Mouse (Mus musculus) thymus, postnatal 36 days (tissue): ENCODE measurements around the gene Azi2.

Experiments used
- DNase-seq, 2 experiments: peaks; one replicate each; pipeline ENCODE4 v3.0.0; 2022; ENCODE audit warnings: mixed read lengths in 2 of 2

The Azi2 gene

DNA sequence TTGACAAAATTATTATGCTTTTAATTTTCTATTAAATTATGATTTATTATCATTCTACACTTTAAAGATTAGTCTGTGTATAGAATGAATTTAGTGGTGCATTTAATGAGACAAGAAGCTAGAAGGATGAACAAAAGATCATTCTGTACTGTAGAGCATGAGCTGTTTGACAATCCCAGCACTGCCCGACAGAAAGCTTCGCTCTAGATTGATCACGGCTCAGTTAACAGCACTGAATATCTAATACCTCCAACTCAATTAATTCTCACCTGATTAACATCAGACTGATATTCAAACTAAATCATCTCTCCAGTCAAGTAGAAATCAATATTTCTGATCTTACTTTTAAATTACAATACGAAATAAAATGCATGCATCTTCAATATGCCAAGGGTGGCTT, 43.5 kb downstream of the Azi2 start:
- no peak for DNase-seq

DNA sequence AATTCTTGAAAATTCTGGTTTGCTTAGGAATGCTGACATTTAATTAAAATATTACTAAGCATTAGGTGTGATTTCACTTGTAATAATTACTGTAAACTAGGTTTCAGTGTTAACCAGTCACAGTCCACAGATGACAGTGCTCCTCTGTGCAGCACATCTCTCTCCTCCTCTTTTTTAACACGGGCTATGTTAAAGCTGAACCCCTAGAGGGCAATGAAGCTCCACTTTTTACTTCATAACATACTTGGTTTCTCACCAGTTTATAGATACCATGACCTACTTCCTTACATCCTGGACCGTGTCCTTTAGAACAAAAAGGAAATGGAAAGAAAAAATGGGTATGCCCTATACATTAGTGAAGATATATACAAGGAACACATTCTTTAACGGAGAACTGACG, 59.1 kb downstream of the Azi2 start:
- no peak for DNase-seq

DNA sequence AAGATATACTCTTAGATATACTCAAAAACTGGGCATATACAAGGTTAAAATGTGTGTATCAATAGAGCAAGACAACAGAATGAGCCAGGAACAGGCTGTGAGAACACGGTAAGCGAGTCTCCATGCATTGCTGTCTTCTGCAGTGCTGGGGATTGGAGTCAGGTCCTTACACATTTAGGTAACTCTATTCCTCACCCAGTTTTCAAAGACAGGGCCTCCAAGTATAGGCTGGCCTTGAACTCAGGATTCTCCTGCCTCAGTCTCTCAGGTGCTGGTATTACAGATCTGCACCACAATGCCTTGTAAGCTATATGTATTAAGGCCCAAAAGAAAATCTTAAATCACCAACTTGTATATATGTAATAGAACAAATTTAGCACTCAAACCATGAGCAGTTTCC, 60.2 kb downstream of the Azi2 start:
- no peak for DNase-seq

DNA sequence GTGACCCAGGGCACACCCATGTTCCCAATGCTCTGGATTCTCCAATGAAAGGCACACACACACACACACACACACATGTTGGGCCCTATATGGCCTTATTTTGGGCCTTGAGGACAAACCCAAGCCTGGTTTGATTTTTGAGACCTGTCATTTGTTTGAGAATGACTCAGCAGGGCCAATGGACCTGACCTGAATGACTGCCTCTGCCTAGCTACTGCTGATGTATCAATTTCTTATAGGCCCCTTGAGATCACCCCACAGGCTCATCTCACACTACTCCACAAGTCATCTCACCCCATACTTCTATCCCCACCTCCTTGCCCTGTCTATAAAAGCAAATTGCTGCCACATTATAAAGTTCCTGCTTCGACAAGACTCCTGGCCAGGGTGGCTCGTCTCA, 61.5 kb downstream of the Azi2 start:
- no peak for DNase-seq

DNA sequence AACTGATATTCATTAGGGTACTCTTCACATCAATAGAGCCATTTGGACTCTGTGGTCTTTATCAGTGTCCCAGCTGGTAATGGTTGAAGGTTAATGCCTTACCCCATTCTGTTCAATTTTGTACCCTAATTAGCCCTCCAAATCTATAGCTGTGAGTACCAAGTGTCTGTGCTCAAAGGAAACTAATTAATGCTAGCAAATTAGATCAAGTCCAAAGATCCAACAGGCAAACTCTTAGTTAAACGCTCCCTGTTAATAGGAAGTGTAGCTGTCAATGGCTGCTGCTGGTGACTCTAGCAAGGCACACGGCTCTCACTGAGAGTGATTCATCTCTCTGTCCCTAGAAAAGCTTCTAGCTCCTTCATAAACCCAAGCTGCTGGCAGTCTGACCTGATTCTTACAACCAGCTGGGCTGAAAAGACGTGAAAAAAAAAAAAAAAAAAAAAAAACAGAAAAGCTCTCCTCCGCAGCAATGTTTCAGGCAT, 68.3 kb downstream of the Azi2 start:
- no peak for DNase-seq

DNA sequence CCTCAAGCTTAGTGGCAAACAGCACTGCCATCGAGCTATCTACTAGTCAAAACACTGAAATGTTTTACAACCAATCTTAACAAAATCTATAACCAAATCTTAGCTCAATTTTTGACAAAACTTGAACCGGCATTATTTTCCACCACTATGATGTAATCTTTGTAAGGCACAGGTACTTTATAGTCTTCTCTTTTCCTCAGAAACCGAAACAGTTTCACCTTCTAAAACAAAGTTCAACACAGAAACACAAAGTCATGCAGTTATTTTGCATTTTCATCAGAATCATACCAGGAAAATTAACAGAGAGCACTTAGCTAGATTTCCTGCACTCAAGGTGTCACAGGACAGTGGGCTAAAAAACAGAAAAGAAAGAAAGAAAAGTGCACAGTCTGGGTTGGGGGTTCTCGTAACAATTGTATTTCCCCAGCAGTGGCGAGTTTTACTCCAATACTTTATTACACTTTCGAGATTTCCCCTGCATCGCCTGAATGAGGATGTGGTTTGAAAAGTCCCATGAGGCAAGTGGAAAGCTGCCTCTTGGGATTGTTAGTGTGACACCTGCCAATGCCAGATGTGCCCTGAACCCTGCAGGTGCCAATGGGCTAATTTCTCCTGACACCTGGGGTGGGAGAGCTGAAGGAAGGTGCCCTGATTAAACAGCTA, 69.5 kb downstream of the Azi2 start:
- DNase-seq: peak; percentile 3 to 17

DNA sequence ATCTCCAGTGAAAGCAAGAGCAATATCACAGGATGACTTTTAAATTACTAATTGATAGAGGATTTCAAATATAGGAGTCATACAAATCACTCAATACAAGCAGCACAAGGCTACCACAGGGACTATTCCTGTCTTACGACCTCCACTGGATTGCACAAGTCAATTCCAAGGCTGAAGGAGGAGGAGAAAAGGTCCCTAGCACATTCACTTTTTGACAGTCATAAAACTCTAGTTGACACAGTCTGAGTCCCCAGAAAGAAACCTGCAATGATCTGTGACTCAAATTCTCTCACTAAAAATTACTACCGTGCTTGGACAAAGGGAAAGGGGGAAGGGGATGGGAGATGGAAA, 70.0 kb downstream of the Azi2 start:
- DNase-seq: no peak
